Comparison of ENCODE assay signal across 7 mouse cellular contexts in genomic region chr6:55016236-55016635, GRCm38 (mm10). TPM values are rescaled to one million over a fixed set of nuclear protein-coding genes. Genes with fewer than 3 reads are reported as not detected.
DNase-seq lines count a peak whose midpoint lies in the region; TF ChIP-seq lines count a peak whose summit lies in the region.

No protein-coding gene starts in this region.

- no peak overlapping the region for H3K27ac ChIP-seq in bone marrow, adult 2 months (ENCODE audit: control insufficient read depth, insufficient read depth, low read depth, low read length, poor library complexity)
- H3K27ac ChIP-seq in layer of hippocampus, adult 2 months = no peak overlapping the region

- DNase-seq in urinary bladder, postnatal 14 days (ENCODE audit: low spot score) = peak; percentile 64
- DNase-seq in urinary bladder, adult 2 months (ENCODE audit: low spot score) = no peak
- peak; percentile 57 for DNase-seq in heart, postnatal 4 days
- DNase-seq in layer of hippocampus, adult 2 months (ENCODE audit: low spot score in 2 of 2) = peak in 1 of 2 experiments; percentile 29
- DNase-seq in lung, postnatal 25 days (ENCODE audit: low spot score) = peak; percentile 75
- peak; percentile 67 to 71 for DNase-seq in right cerebral cortex, postnatal 10 days (ENCODE audit: low spot score in 2 of 2)

- TF ChIP-seq CTCF in bone marrow, adult 2 months (IDR thresholded peaks at IDR 0.05; ENCODE audit: control insufficient read depth, insufficient read depth, low read length) = peak; percentile 71
- TF ChIP-seq CTCF in layer of hippocampus, adult 2 months (conservative IDR thresholded peaks at IDR 0.05) = peak; percentile 75

- WGBS in bone marrow, adult 2 months = 3% methylated on average over 5 of the region's 5 CpGs

- H3K4me1 ChIP-seq in bone marrow, adult 2 months (ENCODE audit: control insufficient read depth, insufficient read depth, low read length) = no peaks in the 10 kb centered on the region

- TF ChIP-seq POLR2A in bone marrow, adult 2 months (IDR thresholded peaks at IDR 0.05; ENCODE audit: borderline replicate concordance, control insufficient read depth, low read depth, low read length) = no peak

- H3K4me3 ChIP-seq in bone marrow, adult 2 months (replicated peaks; ENCODE audit: control insufficient read depth, low read depth, low read length) = no peak overlapping the region
- no peak overlapping the region for H3K4me3 ChIP-seq in layer of hippocampus, adult 2 months

RNA-seq across cellular contexts. Expression of gene Gars, which starts 21.6 kb away (rescaled TPM):
- 55.9 and 57.9 TPM in 2 replicates for polyA plus RNA-seq in urinary bladder, adult 2 months (2012; rRNA removed)
- 31.7 and 85.0 TPM in 2 replicates for polyA plus RNA-seq in bone marrow, adult 2 months (2011; ENCODE audit: insufficient read depth, insufficient read length, low replicate concordance, missing spikeins)
- total RNA-seq in heart, postnatal 4 days (2021) = 10 to 100 TPM; 93.7 to 98.2 TPM
- total RNA-seq in layer of hippocampus, adult 2 months (2021) = 100 to 1,000 TPM; 131 to 134 TPM

RNA-seq across cellular contexts. Expression of gene Ggct, which starts 23.5 kb away (rescaled TPM):
- 4.6 and 7.5 TPM in 2 replicates for polyA plus RNA-seq in urinary bladder, adult 2 months (2012; rRNA removed)
- polyA plus RNA-seq in bone marrow, adult 2 months (2011; ENCODE audit: insufficient read depth, insufficient read length, low replicate concordance, missing spikeins) = 3.0 and 13.2 TPM in 2 replicates
- 10 to 100 TPM in 1 of 2 experiments, 1 to 10 TPM in 1; 8.8 to 10.2 TPM for total RNA-seq in heart, postnatal 4 days (2021)
- total RNA-seq in layer of hippocampus, adult 2 months (2021) = 10 to 100 TPM; 36.0 to 38.0 TPM

RNA-seq across cellular contexts. Expression of gene Nod1, which starts 43.8 kb away (rescaled TPM):
- 22.1 and 23.4 TPM in 2 replicates for polyA plus RNA-seq in urinary bladder, adult 2 months (2012; rRNA removed)
- 4.7 and 10.1 TPM in 2 replicates for polyA plus RNA-seq in bone marrow, adult 2 months (2011; ENCODE audit: insufficient read depth, insufficient read length, low replicate concordance, missing spikeins)
- 10 to 100 TPM in 1 of 2 experiments, 1 to 10 TPM in 1; 9.3 to 10.3 TPM for total RNA-seq in heart, postnatal 4 days (2021)
- total RNA-seq in layer of hippocampus, adult 2 months (2021) = 1 to 10 TPM; 4.9 TPM
